Mouse (Mus musculus) MEL (cell line): Measurements from ENCODE around the gene Apobec2. TPM values are rescaled to one million over a fixed set of nuclear protein-coding genes. Genes with fewer than 3 reads are reported as not detected.

Source experiments
- DNase-seq: peaks from one replicate; pipeline ENCODE4 v3.0.0; 2011; ENCODE audit warnings: low read depth, low spot score
- H3K27ac ChIP-seq: 2 replicates; pipeline ENCODE4 v1.5.1; 2012; ENCODE audit warnings: low read depth, mild to moderate bottlenecking, control low read depth, low read length, moderate library complexity; ENCODE audit not compliant: control insufficient read depth
- H3K27me3 ChIP-seq, 2 experiments: fragments of 150-350 bp in 1 of 2; sonication (generic) in 1 of 2; 2 replicates each; pipeline ENCODE4 v1.6.1; 2012; ENCODE audit warnings: low read length in 2 of 2, mild to moderate bottlenecking in 2 of 2, improper control_type of control experiment in 1 of 2, moderate library complexity in 1 of 2; ENCODE audit not compliant: insufficient read depth in 2 of 2, control insufficient read depth in 1 of 2
- H3K36me3 ChIP-seq, 2 experiments: 2 replicates each; pipeline ENCODE4 v1.6.1; 2012 to 2014; ENCODE audit warnings: low read length in 2 of 2, improper control_type of control experiment in 1 of 2, inconsistent platforms in 1 of 2, mild to moderate bottlenecking in 1 of 2; ENCODE audit not compliant: insufficient read depth in 2 of 2, control insufficient read depth in 1 of 2
- H3K4me1 ChIP-seq, 2 experiments: fragments of 150-350 bp in 1 of 2; sonication (generic) in 1 of 2; 2 replicates each; pipeline ENCODE4 v1.6.1; 2012; ENCODE audit warnings: low read length in 2 of 2, improper control_type of control experiment in 1 of 2, mild to moderate bottlenecking in 1 of 2; ENCODE audit not compliant: insufficient read depth in 2 of 2, control insufficient read depth in 1 of 2
- H3K4me3 ChIP-seq, 2 experiments: fragments of 150-350 bp in 1 of 2; sonication (generic) in 1 of 2; 2 replicates each; pipeline ENCODE4 v1.5.1; 2012; ENCODE audit warnings: low read depth in 2 of 2, low read length in 2 of 2, mild to moderate bottlenecking in 2 of 2, moderate library complexity in 2 of 2, control low read depth in 1 of 2, improper control_type of control experiment in 1 of 2; ENCODE audit not compliant: control insufficient read depth in 1 of 2, insufficient read depth in 1 of 2
- H3K79me2 ChIP-seq: 2 replicates; pipeline ENCODE4 v1.6.1; 2012; ENCODE audit warnings: mild to moderate bottlenecking, low read length, moderate library complexity; ENCODE audit not compliant: control insufficient read depth, poor library complexity, insufficient read depth
- H3K9ac ChIP-seq: 2 replicates; pipeline ENCODE4 v1.6.1; 2012; ENCODE audit warnings: low read depth, mild to moderate bottlenecking, control low read depth, low read length, moderate library complexity; ENCODE audit not compliant: control insufficient read depth, poor library complexity, severe bottlenecking
- H3K9me3 ChIP-seq: fragments of 150-350 bp; sonication (generic); replicated peaks from 2 replicates; pipeline ENCODE4 v1.6.1; 2012; ENCODE audit warnings: mild to moderate bottlenecking, low read length, improper control_type of control experiment, moderate library complexity; ENCODE audit not compliant: insufficient read depth
- BHLHE40 ChIP-seq: IDR thresholded peaks from 2 replicates; pipeline ENCODE4 v1.6.1; 2012; ENCODE audit warnings: low read depth, mild to moderate bottlenecking, inconsistent platforms, low read length, improper control_type of control experiment, borderline replicate concordance
- CHD1 ChIP-seq: IDR thresholded peaks from 2 replicates; pipeline ENCODE4 v1.6.1; 2012; ENCODE audit warnings: low read depth, mild to moderate bottlenecking, inconsistent platforms, low read length, improper control_type of control experiment
- CHD2 ChIP-seq: IDR thresholded peaks from 2 replicates; pipeline ENCODE4 v1.6.1; 2011; ENCODE audit warnings: low read length, improper control_type of control experiment
- CTCF ChIP-seq, 3 experiments: IDR thresholded peaks in 2 of 3; conservative IDR thresholded peaks in 1 of 3; 2 replicates each; pipeline ENCODE4 v1.5.1; 2011 to 2012; ENCODE audit warnings: low read length in 3 of 3, low read depth in 2 of 3, mild to moderate bottlenecking in 2 of 3, improper control_type of control experiment in 1 of 3, inconsistent platforms in 1 of 3, mixed read lengths in 1 of 3, moderate library complexity in 1 of 3; ENCODE audit not compliant: control insufficient read depth in 1 of 3, insufficient read depth in 1 of 3, poor library complexity in 1 of 3, severe bottlenecking in 1 of 3
- E2F4 ChIP-seq: IDR thresholded peaks from 2 replicates; pipeline ENCODE4 v1.6.1; 2011; ENCODE audit warnings: low read depth, low read length, improper control_type of control experiment, borderline replicate concordance
- ELF1 ChIP-seq: IDR thresholded peaks from 2 replicates; pipeline ENCODE4 v1.6.1; 2014; ENCODE audit warnings: low read depth, mild to moderate bottlenecking, inconsistent platforms, low read length, improper control_type of control experiment, moderate library complexity
- EP300 ChIP-seq, 2 experiments: IDR thresholded peaks; 2 replicates each; pipeline ENCODE4 v1.6.1; 2011; ENCODE audit warnings: improper control_type of control experiment in 2 of 2, low read length in 2 of 2, low read depth in 1 of 2, mild to moderate bottlenecking in 1 of 2
- GABPA ChIP-seq: IDR thresholded peaks from 2 replicates; pipeline ENCODE4 v1.6.1; 2012; ENCODE audit warnings: low read depth, mild to moderate bottlenecking, inconsistent platforms, low read length, improper control_type of control experiment, moderate library complexity
- GATA1 ChIP-seq: IDR thresholded peaks from 2 replicates; pipeline ENCODE4 v1.6.1; 2011; ENCODE audit warnings: low read depth, low read length, improper control_type of control experiment
- HCFC1 ChIP-seq: IDR thresholded peaks from 2 replicates; pipeline ENCODE4 v1.6.1; 2012; ENCODE audit warnings: low read depth, mild to moderate bottlenecking, inconsistent platforms, low read length, improper control_type of control experiment, moderate library complexity
- JUND ChIP-seq: IDR thresholded peaks from 2 replicates; pipeline ENCODE4 v1.6.1; 2011; ENCODE audit warnings: low read depth, mild to moderate bottlenecking, improper control_type of control experiment, low read length
- KAT2A ChIP-seq: conservative IDR thresholded peaks from 2 replicates; pipeline ENCODE4 v1.6.1; 2012; ENCODE audit warnings: low read depth, low read length, improper control_type of control experiment, inconsistent platforms
- MAFK ChIP-seq: IDR thresholded peaks from 2 replicates; pipeline ENCODE4 v1.6.1; 2011; ENCODE audit warnings: low read depth, mild to moderate bottlenecking, low read length, improper control_type of control experiment, borderline replicate concordance
- MEF2A ChIP-seq: IDR thresholded peaks from 2 replicates; pipeline ENCODE4 v1.6.1; 2014; ENCODE audit warnings: low read depth, mild to moderate bottlenecking, inconsistent platforms, low read length, improper control_type of control experiment; ENCODE audit not compliant: poor library complexity, insufficient replicate concordance, severe bottlenecking; ENCODE audit errors: extremely low read depth
- MYB ChIP-seq: IDR thresholded peaks from 2 replicates; pipeline ENCODE4 v1.6.1; 2011; ENCODE audit warnings: mild to moderate bottlenecking, low read depth, low read length, improper control_type of control experiment
- MYC ChIP-seq: IDR thresholded peaks from 2 replicates; pipeline ENCODE4 v1.6.1; 2011; ENCODE audit warnings: low read depth, mild to moderate bottlenecking, low read length, improper control_type of control experiment, moderate library complexity
- NELFE ChIP-seq: IDR thresholded peaks from 2 replicates; pipeline ENCODE4 v1.6.1; 2011; ENCODE audit warnings: low read depth, low read length, improper control_type of control experiment
- NRF1 ChIP-seq: IDR thresholded peaks from 2 replicates; pipeline ENCODE4 v1.6.1; 2014; ENCODE audit warnings: low read depth, mild to moderate bottlenecking, inconsistent platforms, low read length, improper control_type of control experiment, moderate library complexity; ENCODE audit not compliant: poor library complexity, insufficient read depth, severe bottlenecking
- POLR2A ChIP-seq, 2 experiments: IDR thresholded peaks; 2 replicates each; pipeline ENCODE4 v1.6.1; 2011 to 2012; ENCODE audit warnings: low read length in 2 of 2, mild to moderate bottlenecking in 2 of 2, control low read depth in 1 of 2, improper control_type of control experiment in 1 of 2, low read depth in 1 of 2, moderate library complexity in 1 of 2; ENCODE audit not compliant: control insufficient read depth in 1 of 2, insufficient read depth in 1 of 2, poor library complexity in 1 of 2
- POLR2AphosphoS2 ChIP-seq: IDR thresholded peaks from 2 replicates; pipeline ENCODE4 v1.6.1; 2011; ENCODE audit warnings: low read length, improper control_type of control experiment
- RCOR1 ChIP-seq: IDR thresholded peaks from 2 replicates; pipeline ENCODE4 v1.6.1; 2012; ENCODE audit warnings: low read depth, mild to moderate bottlenecking, inconsistent platforms, low read length, improper control_type of control experiment
- SIN3A ChIP-seq: IDR thresholded peaks from 2 replicates; pipeline ENCODE4 v1.6.1; 2012; ENCODE audit warnings: low read length, improper control_type of control experiment, inconsistent platforms
- TBP ChIP-seq: IDR thresholded peaks from 2 replicates; pipeline ENCODE4 v1.8.0; 2011; ENCODE audit warnings: low read depth, low read length, improper control_type of control experiment
- TCF12 ChIP-seq: IDR thresholded peaks from 2 replicates; pipeline ENCODE4 v1.6.1; 2014; ENCODE audit warnings: low read depth, mild to moderate bottlenecking, inconsistent platforms, low read length, improper control_type of control experiment, moderate library complexity
- USF1 ChIP-seq: IDR thresholded peaks from 2 replicates; pipeline ENCODE4 v1.6.1; 2014; ENCODE audit warnings: low read depth, mild to moderate bottlenecking, inconsistent platforms, low read length, improper control_type of control experiment, moderate library complexity
- ZC3H11A ChIP-seq: IDR thresholded peaks from 2 replicates; pipeline ENCODE4 v1.6.1; 2012; ENCODE audit warnings: low read depth, mild to moderate bottlenecking, inconsistent platforms, low read length, improper control_type of control experiment
- ZKSCAN1 ChIP-seq: IDR thresholded peaks from 2 replicates; pipeline ENCODE4 v1.6.1; 2012; ENCODE audit warnings: low read depth, mild to moderate bottlenecking, inconsistent platforms, low read length, improper control_type of control experiment, moderate library complexity
- ZMIZ1 ChIP-seq: IDR thresholded peaks from 2 replicates; pipeline ENCODE4 v1.6.1; 2012; ENCODE audit warnings: low read depth, mild to moderate bottlenecking, inconsistent platforms, low read length, improper control_type of control experiment, moderate library complexity
- ZNF384 ChIP-seq: IDR thresholded peaks from 2 replicates; pipeline ENCODE4 v1.6.1; 2012; ENCODE audit warnings: low read depth, mild to moderate bottlenecking, inconsistent platforms, low read length, improper control_type of control experiment
- polyA plus RNA-seq, 2 experiments: library from polyadenylated mRNA; stranded (reverse) in 1 of 2; unstranded in 1 of 2; fragments of >175 nt in 1 of 2; fragments of >200 nt in 1 of 2; gene quantifications; 2 replicates each; pipeline versions ENCODE4 v1.2.1 to v1.2.4; 2012; ENCODE audit warnings: low replicate concordance in 2 of 2, low read depth in 1 of 2; ENCODE audit not compliant: insufficient read length in 2 of 2, insufficient read depth in 1 of 2, missing spikeins in 1 of 2
- total RNA-seq: library from RNA; depleted of rRNA; stranded (reverse); fragments of 300-350 nt; gene quantifications from 2 replicates; pipeline ENCODE4 v1.2.3, GENCODE M21; 2012

Apobec2 gene
- total and polyA plus RNA-seq, 3 experiments, result 0.19 to 0.42 TPM; not detected in 1

- no peak overlapping the region for H3K27ac ChIP-seq
- 0 out of 4 replicates have a peak, but pooled peaks cover 0 to 4% of the 10 kb centered on the region in 2 experiments for H3K4me1 ChIP-seq
- TF ChIP-seq TCF12, result no peak
- TF ChIP-seq BHLHE40, result no peak
- TF ChIP-seq USF1, result no peak
- no peak for TF ChIP-seq E2F4
- TF ChIP-seq CTCF (IDR thresholded peaks at IDR 0.05 in 2 of 3, conservative IDR thresholded peaks at IDR 0.05 in 1 of 3; ENCODE audit: control insufficient read depth in 1 of 3, insufficient read depth in 1 of 3, low read depth in 2 of 3, low read length in 3 of 3, poor library complexity in 1 of 3, severe bottlenecking in 1 of 3), result no peak
- TF ChIP-seq MAFK, result no peak
- TF ChIP-seq ZC3H11A, result no peak
- TF ChIP-seq MYB, result no peak
- TF ChIP-seq ZMIZ1, result no peak
- TF ChIP-seq KAT2A, result no peak
- H3K9me3 ChIP-seq, result no peaks in the 10 kb centered on the region
- peaks cover 11 to 33% of the 10 kb centered on the region in 2 experiments for H3K36me3 ChIP-seq
- no peak for DNase-seq
- no peaks in the 10 kb centered on the region for H3K27me3 ChIP-seq
- no peak overlapping the region for H3K4me3 ChIP-seq
- H3K79me2 ChIP-seq, result no peaks in the 10 kb centered on the region
- no peak overlapping the region for H3K9ac ChIP-seq
Observed at GRCm38 (mm10) chr17:48388666-48389065, 44.1 kb downstream of the Apobec2 start.

DNA sequence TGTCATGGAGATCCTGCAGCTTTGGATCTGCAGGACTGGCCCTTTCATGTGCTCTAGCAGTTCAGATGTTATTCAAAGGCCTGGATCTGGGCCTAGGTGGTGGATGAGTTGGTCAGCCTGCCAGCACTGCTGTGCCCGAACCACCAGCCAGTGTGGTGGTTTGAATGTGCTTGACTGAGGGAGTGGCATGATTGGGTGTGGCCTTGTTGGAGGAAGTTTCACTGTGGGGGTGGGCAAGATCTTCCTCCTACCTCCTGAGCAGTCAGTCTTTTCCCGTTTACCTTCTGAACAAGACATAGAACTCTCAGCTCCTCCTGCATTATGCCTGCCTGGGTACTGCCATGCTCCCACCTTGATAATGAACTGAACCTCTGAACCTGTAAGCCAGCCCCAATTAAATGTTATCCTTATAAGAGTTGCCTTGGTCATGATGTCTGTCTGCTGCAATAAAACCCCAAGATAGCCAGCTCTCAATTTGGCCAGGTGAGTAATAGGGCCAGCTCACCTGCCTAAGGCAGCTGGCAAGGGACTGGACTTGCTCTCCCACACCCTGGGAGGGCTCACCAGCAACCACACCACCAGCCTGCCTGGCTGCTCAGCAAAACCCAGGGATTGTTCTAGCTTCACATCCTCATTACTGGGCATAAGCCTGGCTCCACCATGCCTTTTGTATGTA, 46.8 kb downstream of the Apobec2 start:
- H3K4me3 ChIP-seq, result no peak overlapping the region
- no peaks in the 10 kb centered on the region for H3K27me3 ChIP-seq
- H3K9me3 ChIP-seq, result no peaks in the 10 kb centered on the region
- H3K4me1 ChIP-seq, result peaks cover 0 to 4% of the 10 kb centered on the region in 2 experiments; a peak in 1 of 4 replicates
- no peaks in the 10 kb centered on the region for H3K79me2 ChIP-seq
- peak; percentile 71 for DNase-seq
- H3K27ac ChIP-seq, result no peak overlapping the region
- H3K9ac ChIP-seq, result no peak overlapping the region
- H3K36me3 ChIP-seq, result peaks cover 11 to 15% of the 10 kb centered on the region in 2 experiments
- TF ChIP-seq GABPA (no peak), TBP (no peak), POLR2AphosphoS2 (peak; percentile 91), ZKSCAN1 (no peak), SIN3A (no peak), BHLHE40 (no peak), TCF12 (no peak), MYB (no peak), RCOR1 (no peak), EP300 (IDR thresholded peaks at IDR 0.05; ENCODE audit: low read depth in 1 of 2, low read length in 2 of 2) (0 out of 4 replicates have a peak, but pooled peaks of 1 of the 2 experiments have one; percentile 19), NELFE (no peak), MYC (no peak), NRF1 (no peak), MEF2A (no peak), CHD2 (no peak), GATA1 (no peak), CTCF (IDR thresholded peaks at IDR 0.05 in 2 of 3, conservative IDR thresholded peaks at IDR 0.05 in 1 of 3; ENCODE audit: control insufficient read depth in 1 of 3, insufficient read depth in 1 of 3, low read depth in 2 of 3, low read length in 3 of 3, poor library complexity in 1 of 3, severe bottlenecking in 1 of 3) (no peak), JUND (no peak), ZC3H11A (no peak), POLR2A (IDR thresholded peaks at IDR 0.05; ENCODE audit: control insufficient read depth in 1 of 2, insufficient read depth in 1 of 2, low read depth in 1 of 2, low read length in 2 of 2, poor library complexity in 1 of 2) (peak in 1 of 2 experiments; percentile 50; a peak in 1 of 4 replicates), E2F4 (no peak), ZNF384 (no peak), CHD1 (no peak), KAT2A (no peak), ELF1 (no peak), HCFC1 (no peak)
